Mouse (Mus musculus): ENCODE measurements around the gene Rpl29.

Gene Rpl29

DNA sequence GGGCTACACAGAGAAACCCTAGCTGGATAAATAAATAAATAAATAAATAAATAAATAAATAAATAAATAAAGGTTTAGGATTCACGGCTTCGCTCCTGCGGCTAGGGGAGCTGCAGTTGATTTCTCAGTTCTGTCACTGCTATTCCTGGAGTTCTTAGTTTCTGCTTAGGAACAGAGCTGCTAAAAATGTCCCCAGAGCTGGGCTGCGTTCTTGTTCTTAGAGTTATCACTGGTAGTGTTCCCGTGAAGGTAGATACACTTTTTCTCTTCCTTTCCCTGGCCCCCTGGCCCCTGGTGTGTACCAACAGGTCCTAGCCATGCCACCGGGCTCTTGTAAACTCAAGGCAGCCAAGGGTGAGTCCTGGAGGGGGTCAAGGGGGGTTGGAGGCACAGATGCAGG lies 12.4 kb upstream of the Rpl29 start:
- DNase-seq (ENCODE audit: inconsistent age in 2 of 2, low spot score in 1 of 2), result no peak

DNA sequence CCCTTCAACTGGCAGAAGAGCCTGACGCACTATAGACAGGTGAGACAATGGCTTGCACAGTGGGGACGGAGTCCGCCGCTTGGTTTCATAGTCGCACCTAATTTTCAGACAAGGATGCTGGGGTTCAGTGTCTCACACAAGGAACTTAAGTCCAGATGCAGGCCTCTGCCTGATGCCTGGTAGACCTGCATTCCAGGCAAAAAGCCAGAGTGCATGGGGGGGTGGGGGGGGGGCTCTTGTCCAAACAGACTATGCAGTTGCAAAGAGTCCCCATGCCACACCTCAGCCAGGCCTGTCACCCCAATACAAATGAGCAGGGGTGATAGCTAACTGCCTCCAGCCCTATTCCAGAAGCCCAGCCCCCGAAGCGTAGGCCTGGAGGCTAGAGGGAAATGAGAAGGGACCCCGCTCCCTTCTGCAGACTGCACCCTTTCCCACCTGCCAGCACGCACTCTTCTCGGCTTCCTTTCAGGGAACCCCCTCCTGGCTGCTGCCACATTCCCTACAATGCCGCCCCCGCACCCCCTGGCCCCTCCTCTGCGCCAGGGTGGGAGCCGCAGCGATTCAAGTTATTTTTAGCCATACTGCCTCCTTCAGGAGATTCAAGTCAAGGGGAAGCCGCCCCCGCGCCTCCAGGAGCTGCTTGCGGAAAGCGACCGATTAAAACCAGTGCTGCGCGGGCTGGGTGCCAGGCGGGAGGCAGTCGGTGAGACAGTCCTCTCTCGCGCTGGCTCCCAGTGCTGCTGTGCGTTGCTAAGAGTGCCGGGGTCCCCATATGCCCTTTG lies 11.2 kb upstream of the Rpl29 start:
- DNase-seq (ENCODE audit: inconsistent age in 2 of 2, low spot score in 1 of 2), result peak; percentile 79 to 85

DNA sequence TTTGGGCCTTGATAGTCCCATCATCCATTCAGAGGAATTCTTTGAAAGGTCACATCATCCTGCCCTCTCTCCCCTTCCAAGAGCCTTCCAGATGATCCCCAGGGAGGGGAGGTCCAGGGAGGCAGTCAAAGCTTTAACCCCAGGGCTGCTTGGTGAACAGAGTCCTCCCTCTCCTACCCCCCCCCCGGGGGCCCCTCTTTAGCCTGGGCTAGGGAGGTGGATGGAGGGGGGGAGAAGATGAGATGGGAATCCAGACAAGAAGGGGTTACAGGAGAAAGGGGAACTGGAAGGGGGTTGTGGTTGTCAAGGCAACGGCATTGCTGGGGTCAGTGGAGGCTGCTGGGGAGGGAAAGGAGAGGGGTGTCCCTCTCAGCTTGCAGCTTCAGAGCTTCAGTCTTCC lies 8.6 kb upstream of the Rpl29 start:
- no peak for DNase-seq (ENCODE audit: inconsistent age in 2 of 2, low spot score in 1 of 2)

DNA sequence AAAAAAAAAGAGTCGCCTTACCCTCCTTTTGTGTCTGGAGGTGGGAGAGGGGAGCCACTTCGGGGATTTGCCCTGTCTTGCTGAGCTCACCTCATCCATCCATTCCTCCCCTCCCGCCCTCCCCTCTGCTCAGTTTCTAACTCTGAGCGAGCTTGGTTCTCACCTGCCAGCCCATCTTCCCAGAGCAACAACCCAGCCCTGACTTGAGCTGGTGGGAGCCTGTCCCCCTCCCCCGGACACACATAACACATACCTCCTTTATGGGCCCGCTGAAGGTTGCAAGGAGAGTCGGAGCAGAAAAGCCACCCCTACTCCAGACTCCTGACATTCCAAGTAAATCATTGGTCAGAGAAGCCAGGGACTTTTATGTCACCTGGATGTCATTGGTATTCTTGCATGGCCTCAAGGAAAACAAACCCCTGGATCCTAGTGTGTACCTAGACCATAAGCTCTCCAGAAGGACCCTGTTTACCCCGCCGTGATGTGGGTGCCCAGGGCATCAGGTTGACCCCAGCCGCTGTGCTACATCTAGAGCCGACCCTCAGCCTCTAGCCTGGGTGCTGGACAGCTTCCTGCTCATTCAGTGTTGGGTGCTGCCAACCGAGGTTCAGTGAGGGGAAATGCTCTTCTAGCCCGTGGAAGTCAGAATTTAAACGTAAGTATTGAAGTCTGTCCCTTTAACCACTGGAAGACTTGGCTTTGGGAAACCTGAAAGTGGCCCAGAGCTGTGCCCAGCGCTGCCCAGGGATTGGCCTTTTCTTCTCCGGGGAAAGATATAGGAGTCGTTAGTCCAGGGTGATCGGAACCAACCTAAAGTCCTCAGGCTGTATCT lies 8.0 kb upstream of the Rpl29 start:
- no peak for DNase-seq (ENCODE audit: inconsistent age in 2 of 2, low spot score in 1 of 2)

DNA sequence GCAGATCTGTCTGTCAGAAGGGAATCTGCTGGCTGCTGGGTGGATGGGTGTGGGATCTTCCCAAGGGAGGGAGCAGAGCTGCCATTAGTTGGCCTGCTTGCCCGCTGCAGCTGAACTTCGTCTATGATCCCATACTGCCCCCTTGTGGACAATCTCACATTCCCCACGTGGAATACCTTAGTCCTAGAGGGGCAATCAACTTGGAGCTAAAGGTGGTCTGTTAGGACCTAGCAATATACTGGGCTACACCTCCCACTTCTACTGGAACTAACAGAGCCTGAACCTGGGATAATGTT lies 7.4 kb upstream of the Rpl29 start:
- DNase-seq (ENCODE audit: inconsistent age in 2 of 2, low spot score in 1 of 2), result peak; percentile 85 to 96

DNA sequence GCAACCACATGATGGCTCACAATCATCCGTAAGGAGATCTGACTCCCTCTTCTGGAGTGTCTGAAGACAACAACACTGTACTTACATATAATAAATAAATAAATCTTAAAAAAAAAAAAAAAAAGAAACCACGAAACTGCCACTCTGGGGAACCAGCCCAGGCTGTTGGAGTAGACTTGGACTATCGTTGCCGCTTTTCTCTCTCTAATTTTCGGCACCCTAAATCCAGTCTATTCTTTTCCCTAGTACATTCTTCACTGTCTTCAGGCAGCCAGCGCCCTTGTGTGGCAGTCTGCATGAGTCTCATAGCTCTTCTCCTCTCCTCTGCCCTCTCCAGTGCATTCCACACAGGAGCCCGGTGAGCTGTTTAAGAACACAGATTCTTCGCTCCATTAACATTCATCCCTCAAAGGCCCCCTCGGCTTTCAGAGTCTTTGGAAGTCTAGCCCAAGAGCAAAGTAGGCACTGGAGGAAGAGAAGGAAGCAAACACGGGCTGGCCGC lies 484 bp upstream of the Rpl29 start:
- no peak for DNase-seq (ENCODE audit: inconsistent age in 2 of 2, low spot score in 1 of 2)

DNA sequence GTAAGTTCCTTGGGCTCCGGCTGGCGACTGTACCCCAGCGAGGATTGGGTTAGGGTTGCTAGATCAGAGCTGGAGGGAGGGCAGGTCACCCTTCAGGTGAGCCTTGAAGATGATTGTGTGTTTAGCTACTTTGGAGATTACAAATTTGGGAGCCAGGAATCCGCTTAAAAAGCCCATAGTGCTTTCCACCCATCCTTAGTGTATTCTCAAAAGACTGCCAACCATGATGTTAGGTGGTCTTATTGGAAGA lies 686 bp downstream of the Rpl29 start:
- no peak for DNase-seq (ENCODE audit: inconsistent age in 2 of 2, low spot score in 1 of 2)

DNA sequence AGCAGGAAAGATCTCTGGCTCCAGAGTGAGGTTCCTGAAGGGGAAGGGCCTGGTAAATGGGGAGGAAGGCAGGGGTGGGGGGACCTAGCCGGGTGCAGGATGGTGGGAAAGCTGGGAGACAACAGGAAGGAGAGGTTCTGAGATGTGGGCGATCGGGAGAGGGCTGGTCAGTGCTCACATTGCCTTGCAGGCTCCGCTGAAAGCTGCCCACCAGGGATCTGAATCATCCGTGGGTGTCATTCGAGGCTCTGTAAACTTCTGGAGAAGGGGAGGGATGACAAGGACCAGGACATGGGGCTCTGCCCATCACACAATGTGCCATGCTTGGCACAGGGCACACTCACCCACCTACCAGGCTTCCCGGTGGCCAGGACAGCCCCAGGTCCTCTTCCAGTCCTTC lies 4.1 kb downstream of the Rpl29 start:
- no peak for DNase-seq (ENCODE audit: inconsistent age in 2 of 2, low spot score in 1 of 2)

DNA sequence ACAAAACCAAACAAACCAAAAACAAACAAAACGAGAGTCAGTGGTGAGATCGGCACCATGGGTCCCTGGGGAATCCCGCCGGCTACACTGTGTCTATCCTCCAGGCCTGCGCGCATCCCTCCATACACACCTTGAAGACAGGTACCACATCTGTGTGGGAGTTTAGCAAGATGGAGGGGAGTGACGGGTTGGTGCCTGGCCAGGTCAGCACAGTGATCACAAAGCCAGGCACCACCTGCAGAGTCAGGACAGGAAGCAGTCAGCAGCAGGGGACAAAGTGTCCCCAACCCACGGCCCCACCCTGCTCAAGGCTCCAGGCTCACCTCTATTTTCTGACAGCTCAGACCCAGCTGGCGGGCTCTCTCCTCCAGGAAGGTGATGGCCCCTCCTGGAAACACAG lies 7.3 kb downstream of the Rpl29 start:
- no peak for DNase-seq (ENCODE audit: inconsistent age in 2 of 2, low spot score in 1 of 2)

DNA sequence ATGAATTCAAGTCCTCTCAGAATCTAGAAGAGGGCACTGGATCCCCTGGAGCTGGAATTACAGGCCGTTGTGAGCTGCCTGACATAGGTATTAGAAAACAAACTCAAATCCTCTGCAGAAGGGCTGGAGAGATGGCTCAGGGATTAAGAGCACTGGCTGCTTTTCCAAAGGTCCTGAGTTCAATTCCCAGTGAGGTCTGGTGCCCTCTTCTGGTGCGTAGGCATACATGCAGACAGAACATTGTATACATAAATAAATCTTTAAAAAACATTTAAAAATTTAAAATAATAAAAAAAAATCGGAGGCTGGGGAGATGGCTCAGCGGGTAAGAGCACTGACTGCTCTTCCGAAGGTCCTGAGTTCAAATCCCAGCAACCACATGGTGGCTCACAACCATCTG lies 13.4 kb downstream of the Rpl29 start:
- DNase-seq (ENCODE audit: inconsistent age in 2 of 2, low spot score in 1 of 2), result no peak

DNA sequence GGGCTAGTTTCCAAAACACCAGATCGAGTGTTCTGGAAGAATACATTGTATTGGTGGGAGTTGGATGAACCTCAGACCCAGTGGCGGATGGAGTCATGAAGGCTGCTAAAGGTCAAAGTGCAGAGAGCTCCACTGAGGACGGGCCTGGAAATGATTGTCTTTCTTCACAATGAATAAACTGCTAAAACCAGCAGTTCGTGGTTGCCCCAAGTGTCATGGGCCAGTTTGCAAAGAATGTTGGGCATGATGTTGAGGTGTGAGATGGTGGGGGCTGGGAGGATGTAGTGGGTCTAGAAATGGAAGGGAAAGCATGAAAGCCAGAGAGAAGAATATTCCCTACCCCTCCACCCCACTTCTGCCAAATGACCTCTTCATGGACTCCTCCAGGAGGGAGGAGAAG lies 15.6 kb downstream of the Rpl29 start:
- no peak for DNase-seq (ENCODE audit: inconsistent age in 2 of 2, low spot score in 1 of 2)

DNA sequence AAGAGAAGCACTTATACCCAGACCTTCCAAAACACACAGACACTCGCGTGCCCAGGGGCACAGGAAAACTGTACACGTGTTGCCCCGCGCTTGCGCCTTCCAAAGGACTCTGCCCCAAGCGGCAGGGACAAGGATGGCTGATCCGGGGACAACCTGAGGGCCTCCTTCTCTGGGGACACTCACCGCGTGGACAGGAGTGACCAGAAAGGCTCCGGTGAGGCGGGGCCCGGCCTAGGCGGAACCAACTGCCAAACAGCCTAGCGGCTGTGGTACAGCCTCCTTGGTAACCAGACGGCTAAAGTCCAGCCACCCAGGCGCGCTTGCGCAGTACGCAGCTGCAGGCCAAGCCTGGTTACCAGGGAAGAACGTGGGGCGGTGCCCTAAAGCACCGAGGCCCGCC lies 18.1 kb downstream of the Rpl29 start, which contains the start of the genes Abhd14b and Abhd14a:
TSS of gene Abhd14b (plus strand) at position 112 of the 400 bp plus-strand sequence.
TSS of gene Abhd14a (minus strand) at position 331 of the 400 bp plus-strand sequence.
- DNase-seq (ENCODE audit: inconsistent age in 2 of 2, low spot score in 1 of 2), result peak; percentile 97 to 98

DNA sequence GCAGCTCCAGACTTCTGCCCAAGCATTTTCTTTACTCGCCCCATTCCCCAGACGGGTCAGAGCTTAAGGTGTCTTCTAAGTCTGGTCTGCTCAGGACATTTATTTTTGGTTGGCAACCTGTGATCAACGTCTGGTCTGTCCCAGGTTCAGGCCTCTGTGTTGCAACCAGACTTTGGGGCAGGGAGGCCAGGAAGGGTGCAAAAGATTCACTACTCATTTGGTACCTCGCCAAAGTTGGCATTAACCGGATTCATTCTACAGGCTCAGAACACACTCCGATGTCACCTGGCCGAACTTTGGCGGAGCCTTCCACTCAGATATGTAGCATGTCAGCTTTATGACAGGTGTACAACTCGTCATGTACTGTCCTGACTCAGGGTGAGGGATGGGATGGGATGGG lies 18.7 kb downstream of the Rpl29 start:
- DNase-seq (ENCODE audit: inconsistent age in 2 of 2, low spot score in 1 of 2), result no peak

DNA sequence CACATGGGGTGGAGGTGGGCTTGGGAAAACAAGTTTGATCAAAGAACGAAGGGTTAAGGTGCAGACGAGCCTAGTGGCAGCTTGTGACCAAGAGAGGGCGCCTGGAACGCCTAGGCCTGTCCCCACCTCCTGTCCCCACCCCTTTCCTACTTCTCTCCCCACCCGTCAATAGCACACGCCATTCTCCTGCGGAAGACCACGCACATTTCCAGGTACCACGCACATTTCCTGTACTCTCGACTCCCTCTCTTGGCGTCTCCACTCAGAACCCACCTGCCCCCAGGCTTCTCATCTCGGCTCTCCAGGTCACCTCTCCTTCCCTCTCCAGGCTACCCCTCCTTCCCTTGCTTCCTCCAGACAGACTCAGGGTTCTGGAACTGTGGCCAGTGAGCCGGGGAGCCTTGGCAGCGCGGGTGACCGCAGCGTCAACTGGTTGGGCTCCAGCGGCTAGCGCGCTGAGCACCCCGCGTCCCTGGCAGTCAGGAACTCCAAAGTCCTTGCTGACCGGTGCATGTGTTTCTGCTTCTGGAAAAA lies 19.3 kb downstream of the Rpl29 start:
- peak; percentile 86 to 95 for DNase-seq (ENCODE audit: inconsistent age in 2 of 2, low spot score in 1 of 2)

DNA sequence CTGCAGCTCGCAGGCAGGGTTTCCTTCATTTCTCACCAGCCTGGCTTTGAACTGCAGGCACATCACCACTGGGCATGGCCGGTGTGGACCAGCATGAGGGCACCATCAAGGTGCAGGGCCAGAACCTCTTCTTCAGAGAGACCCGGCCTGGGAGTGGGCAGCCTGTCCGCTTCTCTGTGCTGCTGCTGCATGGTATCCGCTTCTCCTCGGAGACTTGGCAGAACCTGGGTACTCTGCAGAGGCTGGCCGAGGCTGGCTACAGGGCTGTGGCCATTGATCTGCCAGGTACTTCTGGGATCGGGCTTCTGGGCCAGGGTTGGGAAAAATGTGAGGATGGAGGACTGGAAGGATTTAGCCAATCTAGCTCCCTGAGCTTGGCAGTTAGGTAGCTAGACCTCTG lies 20.7 kb downstream of the Rpl29 start:
- DNase-seq (ENCODE audit: inconsistent age in 2 of 2, low spot score in 1 of 2), result no peak

DNA sequence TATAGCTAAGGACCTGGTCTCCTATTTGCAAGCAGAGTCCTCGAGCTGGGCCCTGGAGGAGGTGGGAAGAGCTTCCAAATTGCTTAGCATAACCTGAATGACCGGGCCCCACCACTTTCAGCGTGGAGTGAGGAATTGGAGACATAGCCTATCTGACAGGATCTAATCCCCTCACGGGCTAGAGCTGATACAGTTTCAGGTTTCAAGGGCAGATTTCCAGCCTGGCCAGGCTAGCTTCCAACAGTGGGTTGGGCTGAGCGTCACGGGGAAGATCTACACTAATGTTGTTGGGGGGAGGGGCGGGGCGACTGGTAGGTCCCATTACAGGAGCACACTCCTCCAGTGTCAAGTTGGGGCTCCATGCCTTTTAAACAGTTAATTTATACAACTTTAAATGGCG lies 21.4 kb downstream of the Rpl29 start:
- peak; percentile 70 to 89 for DNase-seq (ENCODE audit: inconsistent age in 2 of 2, low spot score in 1 of 2)

DNA sequence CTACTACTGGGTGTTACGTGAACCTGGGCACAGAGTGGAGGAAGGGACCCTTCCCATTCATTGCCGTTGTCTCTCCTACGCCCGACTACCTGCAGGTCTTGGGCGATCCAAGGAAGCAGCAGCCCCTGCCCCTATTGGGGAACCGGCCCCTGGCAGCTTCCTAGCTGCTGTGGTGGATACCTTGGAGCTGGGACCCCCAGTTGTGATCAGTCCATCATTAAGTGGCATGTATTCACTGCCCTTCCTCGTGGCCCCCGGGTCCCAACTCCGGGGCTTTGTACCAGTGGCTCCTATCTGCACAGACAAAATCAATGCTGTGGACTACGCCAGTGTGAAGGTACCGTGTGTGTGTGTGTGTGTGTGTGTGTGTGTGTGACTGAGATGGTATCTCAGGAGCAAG lies 22.0 kb downstream of the Rpl29 start:
- no peak for DNase-seq (ENCODE audit: inconsistent age in 2 of 2, low spot score in 1 of 2)

DNA sequence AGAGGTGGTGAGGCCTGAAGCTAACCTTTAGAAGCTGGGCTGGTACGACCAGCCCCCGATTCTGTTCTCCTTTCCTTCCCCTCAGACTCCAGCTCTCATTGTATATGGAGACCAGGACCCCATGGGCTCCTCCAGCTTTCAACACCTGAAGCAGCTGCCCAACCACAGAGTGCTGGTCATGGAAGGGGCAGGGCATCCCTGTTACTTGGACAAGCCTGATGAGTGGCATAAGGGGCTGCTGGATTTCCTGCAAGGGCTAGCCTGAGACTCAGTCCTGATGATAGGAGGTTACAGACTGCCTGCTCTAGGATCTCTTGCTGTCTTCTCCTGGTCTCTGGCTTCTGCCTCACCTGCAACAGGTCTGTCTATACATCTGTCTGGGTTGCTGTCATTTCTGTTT lies 22.6 kb downstream of the Rpl29 start:
- DNase-seq (ENCODE audit: inconsistent age in 2 of 2, low spot score in 1 of 2), result no peak

DNA sequence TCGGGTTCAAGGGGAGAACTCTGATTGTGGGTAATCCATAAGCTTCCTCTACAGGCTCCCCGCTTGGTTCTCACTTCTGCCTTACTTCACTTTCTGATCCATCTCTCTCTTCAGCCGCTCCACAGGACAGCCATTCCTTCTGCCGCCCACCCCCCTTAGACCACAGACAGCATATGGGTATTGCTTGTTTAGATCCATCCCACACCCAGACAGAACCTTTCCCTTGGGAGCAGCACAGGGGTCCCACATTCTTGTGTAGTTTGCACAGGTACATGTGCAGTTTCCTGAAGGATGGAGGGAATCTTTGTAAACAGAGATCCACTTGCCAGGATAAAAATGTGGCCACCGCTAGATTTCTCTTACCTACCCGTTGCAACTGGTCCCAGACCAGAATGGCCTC lies 23.1 kb downstream of the Rpl29 start:
- DNase-seq (ENCODE audit: inconsistent age in 2 of 2, low spot score in 1 of 2), result no peak

DNA sequence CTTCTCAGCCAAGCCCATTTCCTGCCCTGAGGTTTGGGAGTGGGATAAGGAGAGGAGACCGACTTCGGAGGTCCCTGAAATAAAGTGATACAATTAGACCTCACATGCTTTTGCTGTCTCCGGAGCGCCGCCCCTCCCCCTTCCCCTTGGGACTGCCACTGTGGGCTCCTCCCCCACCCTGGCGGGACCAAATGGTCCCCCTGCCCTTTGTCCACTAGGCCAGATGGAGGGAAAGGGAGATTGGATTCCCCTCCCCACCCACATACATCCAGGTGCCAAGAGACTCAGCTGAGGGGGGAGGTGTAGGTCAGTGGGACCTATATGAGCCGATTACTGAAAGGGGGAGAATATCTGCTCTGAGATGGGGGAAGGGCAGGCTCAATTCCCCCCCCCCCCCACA lies 23.6 kb downstream of the Rpl29 start:
- DNase-seq (ENCODE audit: inconsistent age in 2 of 2, low spot score in 1 of 2), result peak; percentile 52 to 65

DNA sequence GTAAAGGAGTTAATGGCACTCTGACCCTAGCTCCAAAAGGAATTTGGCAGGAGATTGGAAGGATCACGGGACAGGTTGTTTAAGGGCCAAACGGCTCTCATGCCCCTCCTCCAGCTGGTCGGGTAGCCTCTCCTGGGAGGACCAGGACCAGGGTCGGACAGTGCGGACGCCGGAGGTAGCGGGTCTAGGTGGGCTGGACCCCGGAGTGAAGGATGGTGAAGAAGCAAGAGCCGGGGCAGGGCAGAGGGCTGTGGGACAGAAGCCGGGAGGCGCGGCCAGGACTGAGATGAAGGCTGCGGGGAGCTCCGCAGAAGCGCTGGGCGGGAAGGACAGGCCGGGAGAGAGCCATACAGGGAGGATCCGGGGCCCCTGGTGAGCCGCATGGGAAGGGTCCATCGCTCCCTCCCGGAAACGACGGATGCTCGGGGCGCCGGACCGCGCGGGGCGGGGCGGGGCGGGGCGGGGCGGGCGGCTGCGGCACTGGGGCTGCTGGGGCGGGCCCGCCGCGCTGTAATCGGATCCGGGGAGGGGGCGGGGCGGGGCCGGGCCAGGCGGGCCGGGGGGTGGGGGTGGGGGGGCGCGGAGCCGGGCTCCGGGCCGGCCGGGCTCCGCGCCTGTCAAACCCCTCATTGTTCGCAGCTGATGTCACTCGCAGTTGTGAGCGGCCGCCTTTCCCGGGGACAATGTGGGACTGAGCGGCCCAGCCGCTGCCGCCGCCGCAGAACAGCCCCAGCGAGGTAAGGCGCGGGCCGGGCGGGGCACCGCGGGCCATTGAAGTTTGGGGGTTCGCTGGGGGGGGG lies 24.2 kb downstream of the Rpl29 start, which contains the start of gene Pcbp4:
TSS of gene Pcbp4 (plus strand) at position 21 of the 800 bp plus-strand sequence.
- DNase-seq (ENCODE audit: inconsistent age in 2 of 2, low spot score in 1 of 2), result peak; percentile 72 to 89

Data from adrenal gland, adult (tissue).